Mouse (Mus musculus) CH12.LX (cell line): Measurements from ENCODE around the gene Dpp6.

Source experiments
- CTCF ChIP-seq, 2 experiments: IDR thresholded peaks in 1 of 2; conservative IDR thresholded peaks in 1 of 2; 2 replicates each; pipeline ENCODE4 v1.5.1; 2011 to 2012; ENCODE audit warnings: low read depth in 2 of 2, low read length in 2 of 2, improper control_type of control experiment in 1 of 2, inconsistent platforms in 1 of 2, mild to moderate bottlenecking in 1 of 2, moderate library complexity in 1 of 2
- ELF1 ChIP-seq: IDR thresholded peaks from 2 replicates; pipeline ENCODE4 v1.6.1; 2014; ENCODE audit warnings: low read depth, mild to moderate bottlenecking, inconsistent platforms, low read length, improper control_type of control experiment
- HCFC1 ChIP-seq: IDR thresholded peaks from 2 replicates; pipeline ENCODE4 v1.6.1; 2012; ENCODE audit warnings: low read depth, mild to moderate bottlenecking, inconsistent platforms, low read length, improper control_type of control experiment
- JUND ChIP-seq: conservative IDR thresholded peaks from 2 replicates; pipeline ENCODE4 v1.6.1; 2011; ENCODE audit warnings: low read depth, low read length, improper control_type of control experiment
- MAZ ChIP-seq: IDR thresholded peaks from 2 replicates; pipeline ENCODE4 v1.6.1; 2012; ENCODE audit warnings: low read depth, mild to moderate bottlenecking, inconsistent platforms, low read length, improper control_type of control experiment, moderate library complexity
- NRF1 ChIP-seq: IDR thresholded peaks from 2 replicates; pipeline ENCODE4 v1.6.1; 2014; ENCODE audit warnings: low read depth, mild to moderate bottlenecking, inconsistent platforms, low read length, improper control_type of control experiment, moderate library complexity
- POLR2A ChIP-seq: IDR thresholded peaks from 2 replicates; pipeline ENCODE4 v1.6.1; 2011; ENCODE audit warnings: low read depth, mild to moderate bottlenecking, improper control_type of control experiment, low read length
- POLR2AphosphoS2 ChIP-seq: IDR thresholded peaks from 2 replicates; pipeline ENCODE4 v1.6.1; 2011; ENCODE audit warnings: low read depth, low read length, improper control_type of control experiment
- SMC3 ChIP-seq: IDR thresholded peaks from 2 replicates; pipeline ENCODE4 v1.6.1; 2011; ENCODE audit warnings: low read depth, low read length, improper control_type of control experiment
- USF2 ChIP-seq: conservative IDR thresholded peaks from 2 replicates; pipeline ENCODE4 v1.6.1; 2011; ENCODE audit warnings: low read depth, low read length, improper control_type of control experiment
- ZKSCAN1 ChIP-seq: IDR thresholded peaks from 2 replicates; pipeline ENCODE4 v1.6.1; 2012; ENCODE audit warnings: low read depth, inconsistent platforms, low read length, improper control_type of control experiment, borderline replicate concordance

DNA sequence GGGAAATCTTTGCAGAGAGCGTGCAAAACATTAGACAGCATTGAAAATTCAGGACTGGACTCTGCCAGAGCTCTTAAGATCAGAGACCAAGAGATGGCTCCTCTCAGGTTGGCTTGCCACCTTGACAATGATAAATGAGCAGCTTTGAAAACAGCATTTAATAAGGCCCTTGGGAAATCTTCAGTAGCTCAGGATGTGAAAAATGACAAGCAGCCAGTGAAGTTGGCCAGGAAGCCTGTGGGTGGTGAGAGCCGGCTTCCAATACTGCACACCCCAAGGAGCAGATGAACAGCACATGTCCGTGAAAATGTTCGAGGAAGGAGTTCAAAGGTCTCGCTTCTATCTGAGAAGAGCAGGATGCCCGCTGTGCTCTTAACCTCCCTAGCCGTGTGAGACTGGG is 748.7 kb downstream of the Dpp6 start:
- TF ChIP-seq POLR2A (no peak), CTCF (conservative IDR thresholded peaks at IDR 0.05 in 1 of 2, IDR thresholded peaks at IDR 0.05 in 1 of 2; ENCODE audit: low read depth in 2 of 2, low read length in 2 of 2) (no peak), ZKSCAN1 (no peak), NRF1 (no peak), POLR2AphosphoS2 (no peak), HCFC1 (no peak), MAZ (no peak), USF2 (no peak), JUND (no peak), ELF1 (no peak), SMC3 (no peak)
